Mouse (Mus musculus): ENCODE measurements around the gene Dmxl2.

- TF ChIP-seq CTCF (IDR thresholded peaks at IDR 0.05; ENCODE audit: low read depth, low read length) (no peak), POLR2A (IDR thresholded peaks at IDR 0.05; ENCODE audit: borderline replicate concordance, low read depth, low read length) (no peak)
Measured at GRCm38 (mm10) chr9:54342026-54342425, 159.4 kb downstream of the Dmxl2 start.
